Mouse (Mus musculus): ENCODE data around the gene Fgd3.

DNA sequence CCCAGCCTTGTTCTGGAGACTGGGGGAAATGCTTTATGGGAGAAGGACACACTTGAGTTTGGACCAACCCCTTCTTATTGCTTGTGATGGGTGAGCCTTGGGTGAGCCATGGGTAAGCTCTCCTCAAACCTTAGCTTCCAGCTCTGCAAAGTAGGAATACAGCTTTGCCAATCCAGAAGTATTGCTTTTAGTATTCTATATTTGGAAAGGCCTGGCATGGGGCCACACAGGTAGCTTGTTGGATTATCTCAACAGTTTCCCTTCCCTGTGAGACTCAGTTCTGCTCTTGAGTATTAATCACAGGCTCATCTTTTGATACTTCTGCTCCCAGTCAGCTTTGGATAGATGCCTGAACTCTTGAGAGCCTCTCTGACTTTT is 22.6 kb upstream of the Fgd3 start:
- TF ChIP-seq CTCF (IDR thresholded peaks at IDR 0.05) (no peak), EP300 (IDR thresholded peaks at IDR 0.05) (no peak)

All from lung, postnatal 0 days (tissue).